Mouse (Mus musculus) heart, adult 2 months (tissue): ENCODE measurements around the gene Prdx1.

Experiments used
- CTCF ChIP-seq: fragments of 200-600 bp; IDR thresholded peaks from 2 replicates; pipeline ENCODE4 v1.8.1; 2022; ENCODE audit warnings: antibody characterized with exemption, mild to moderate bottlenecking, moderate library complexity
- EP300 ChIP-seq: fragments of 200-500 bp; IDR thresholded peaks from 2 replicates; pipeline ENCODE4 v1.6.1; 2011; ENCODE audit warnings: low read depth, low read length, control low read depth; ENCODE audit not compliant: insufficient read depth
- POLR2A ChIP-seq: fragments of 200-500 bp; IDR thresholded peaks from 2 replicates; pipeline ENCODE4 v1.6.1; 2011; ENCODE audit warnings: mild to moderate bottlenecking, low read depth, low read length, control low read depth; ENCODE audit not compliant: insufficient read depth

DNA sequence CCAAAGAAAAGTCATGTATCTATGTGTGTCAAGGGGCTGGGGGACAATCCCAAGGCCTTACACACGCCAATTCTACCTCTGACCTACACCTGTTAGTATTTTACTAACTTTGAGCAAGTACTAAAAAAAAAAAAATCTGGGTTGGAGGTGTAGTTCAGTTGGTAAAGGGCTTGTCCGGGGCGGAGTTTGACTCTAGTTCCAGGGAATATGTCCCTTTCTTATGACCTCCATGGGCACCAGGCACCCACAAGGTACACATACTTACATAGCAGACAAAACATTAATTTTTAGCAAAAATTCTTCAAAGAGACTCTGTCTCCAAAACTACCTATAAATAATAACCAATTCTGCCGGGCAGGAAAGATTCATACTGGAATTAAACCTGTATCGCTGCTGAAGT is 35.0 kb upstream of the Prdx1 start:
- TF ChIP-seq POLR2A (no peak), CTCF (no peak), EP300 (no peak)
